13 mouse cellular contexts compared by ENCODE assay signal in genomic region chr17:45247142-45248137, GRCm38 (mm10).
DNase-seq lines count a peak whose midpoint lies in the region; ATAC-seq and TF ChIP-seq lines count a peak whose summit lies in the region.
"Had no signal": no experiment of that assay in that cellular context is flagged by ENCODE, and none has a peak within 500 bp of the region (broad histone marks: within the 10 kb centered on the region; RNA-seq: fewer than 3 reads in every experiment).

No protein-coding gene starts in this region.

- H3K36me3 ChIP-seq in midbrain, embryonic 11.5 days (ENCODE audit: control insufficient read depth, insufficient read depth, low read length) = no peaks in the 10 kb centered on the region
- H3K36me3 ChIP-seq: heart, embryonic 13.5 days; limb, embryonic 15.5 days; neural tube, embryonic 13.5 days; stomach, embryonic 15.5 days had no signal

- intact Hi-C loops in gastrocnemius, adult 2 months (cut with DNase I) = loop anchor here (10.0 kb wide), 1 partner anchor 513 kb away; no protein-coding TSS in a partner anchor

- DNase-seq in gastrocnemius, adult 2 months = peak; percentile 40
- DNase-seq in gastrocnemius, postnatal 10 days = no peak
- peak; percentile 31 for DNase-seq in 416B (ENCODE audit: low read depth)
- no peak for DNase-seq in midbrain, embryonic 11.5 days (ENCODE audit: low spot score, missing footprints)
- DNase-seq in urinary bladder, postnatal 10 days (ENCODE audit: low spot score) = no peak
- no peak for DNase-seq in yolk sac, embryonic 10.5 days (ENCODE audit: low spot score)

- no peak overlapping the region for H3K9ac ChIP-seq in midbrain, embryonic 11.5 days (ENCODE audit: low read length)
- H3K9ac ChIP-seq: heart, embryonic 13.5 days; limb, embryonic 15.5 days; neural tube, embryonic 13.5 days; stomach, embryonic 15.5 days had no signal

- no peak overlapping the region for H3K27ac ChIP-seq in gastrocnemius, adult 2 months
- no peak overlapping the region for H3K27ac ChIP-seq in midbrain, embryonic 11.5 days (ENCODE audit: low read depth, low read length)
- H3K27ac ChIP-seq: heart, embryonic 13.5 days; limb, embryonic 15.5 days; neural tube, embryonic 13.5 days; stomach, embryonic 15.5 days had no signal

- WGBS in midbrain, embryonic 11.5 days = 62% methylated on average over 29 of the region's 29 CpGs

- H3K4me3 ChIP-seq in gastrocnemius, adult 2 months = peak overlapping the region; percentile 30
- no peak overlapping the region for H3K4me3 ChIP-seq in midbrain, embryonic 11.5 days (ENCODE audit: low read depth, low read length)
- H3K4me3 ChIP-seq: heart, embryonic 13.5 days; limb, embryonic 15.5 days; neural tube, embryonic 13.5 days; stomach, embryonic 15.5 days had no signal

- 0 out of 2 replicates have a peak, but pooled peaks have one; percentile 7 for ATAC-seq in common myeloid progenitor, adult 5-6 weeks (replicated peaks; ENCODE audit: low read depth, poor library complexity, severe bottlenecking)
- ATAC-seq in midbrain, embryonic 11.5 days (ENCODE audit: low FRiP score) = peak; percentile 81
- no peak for ATAC-seq in monocyte, adult 5-6 weeks (replicated peaks; ENCODE audit: insufficient number of reproducible peaks, low FRiP score, low TSS enrichment, poor library complexity, severe bottlenecking)
- ATAC-seq: intestine, embryonic 16.5 days had no signal

- H3K27me3 ChIP-seq in midbrain, embryonic 11.5 days (ENCODE audit: control insufficient read depth, insufficient read depth, low read length) = no peaks in the 10 kb centered on the region
- H3K27me3 ChIP-seq: stomach, embryonic 15.5 days had no signal

- TF ChIP-seq CTCF in gastrocnemius, adult 2 months (IDR thresholded peaks at IDR 0.05) = no peak

- H3K4me2 ChIP-seq in midbrain, embryonic 11.5 days = no peak overlapping the region
- H3K4me2 ChIP-seq: heart, embryonic 13.5 days; limb, embryonic 15.5 days; neural tube, embryonic 13.5 days; stomach, embryonic 15.5 days had no signal

- H3K9me3 ChIP-seq in midbrain, embryonic 11.5 days (ENCODE audit: control insufficient read depth, low read length) = no peaks in the 10 kb centered on the region
- H3K9me3 ChIP-seq: heart, embryonic 13.5 days; limb, embryonic 15.5 days; neural tube, embryonic 13.5 days; stomach, embryonic 15.5 days had no signal

- H3K4me1 ChIP-seq in midbrain, embryonic 11.5 days (ENCODE audit: control insufficient read depth, insufficient read depth, low read length) = peaks cover 7% of the 10 kb centered on the region

Comparison
In these comparisons a context has a peak if more than half of its experiments do, and no peak if none do; other contexts are left out.
1. DNase-seq: peak in gastrocnemius, adult 2 months (single experiment) and 416B (single experiment); none in gastrocnemius, postnatal 10 days (single experiment), midbrain, embryonic 11.5 days (single experiment), urinary bladder, postnatal 10 days (single experiment) and yolk sac, embryonic 10.5 days (single experiment).